Mouse (Mus musculus) forebrain, embryonic 15.5 days (tissue): Measurements from ENCODE around the gene Casp6. TPM values are rescaled to one million over a fixed set of nuclear protein-coding genes. Genes with fewer than 3 reads are reported as not detected.

Experiments
- ATAC-seq: fragments of 200-750 bp; cut with Nextera tagmentation; replicated peaks from 2 replicates; pipeline ENCODE4 v1.8.0; 2017; ENCODE audit warnings: mild to moderate bottlenecking, moderate TSS enrichment, moderate library complexity
- H3K27ac ChIP-seq: fragments of 300-500 bp; sonication (generic); replicated peaks from 2 replicates; pipeline ENCODE4 v1.5.1; 2015; ENCODE audit warnings: mild to moderate bottlenecking, inconsistent platforms
- H3K27me3 ChIP-seq: fragments of 300-500 bp; sonication (generic); 2 replicates; pipeline ENCODE4 v1.6.1; 2015; ENCODE audit warnings: inconsistent platforms
- H3K36me3 ChIP-seq: fragments of 300-500 bp; sonication (generic); 2 replicates; pipeline ENCODE4 v1.6.1; 2015; ENCODE audit warnings: mild to moderate bottlenecking, inconsistent platforms
- H3K4me1 ChIP-seq: fragments of 300-500 bp; sonication (generic); 2 replicates; pipeline ENCODE4 v1.6.1; 2015; ENCODE audit warnings: inconsistent platforms
- H3K4me2 ChIP-seq: fragments of 300-500 bp; sonication (generic); replicated peaks from 2 replicates; pipeline ENCODE4 v1.6.1; 2015; ENCODE audit warnings: mild to moderate bottlenecking, inconsistent platforms
- H3K4me3 ChIP-seq: fragments of 300-500 bp; sonication (generic); 2 replicates; pipeline ENCODE4 v1.5.1; 2015; ENCODE audit warnings: mild to moderate bottlenecking, inconsistent platforms
- H3K9ac ChIP-seq: fragments of 300-500 bp; sonication (generic); replicated peaks from 2 replicates; pipeline ENCODE4 v1.6.1; 2015; ENCODE audit warnings: mild to moderate bottlenecking, inconsistent platforms
- H3K9me3 ChIP-seq: fragments of 300-500 bp; sonication (generic); 2 replicates; pipeline ENCODE4 v1.6.1; 2016; ENCODE audit warnings: inconsistent platforms
- WGBS: fragments of 180-500 bp; shearing (Covaris S2); methylation state at CpG from one replicate; pipeline ENCODE4 v1.1.7; 2015; ENCODE audit warnings: mixed read lengths; 5-methylcytosine and 5-hydroxymethylcytosine counted together
- polyA plus RNA-seq: library from polyadenylated mRNA; unstranded; fragments of >200 nt; fragmentation: Nextera tagmentation; extraction: Ambion mirVana; gene quantifications from 2 replicates; pipeline ENCODE4 v1.2.1, GENCODE M21; 2015

The Casp6 gene
- polyA plus RNA-seq, 1 experiment from 2014 or later, result 33.4 TPM

- Histone ChIP-seq H3K9ac (no peak overlapping the region), H3K36me3 (no peaks in the 10 kb centered on the region), H3K4me2 (no peak overlapping the region), H3K27ac (no peak overlapping the region), H3K4me3 (no peak overlapping the region), H3K9me3 (no peaks in the 10 kb centered on the region), H3K27me3 (no peaks in the 10 kb centered on the region), H3K4me1 (no peaks in the 10 kb centered on the region)
- WGBS, result 77% methylated on average over 6 of the region's 6 CpGs
- no peak for ATAC-seq
Observed at GRCm38 (mm10) chr3:129930213-129930778, 29.1 kb downstream of the Casp6 start.

GRCm38 (mm10) chr3:129932443-129932842 is 31.2 kb downstream of the Casp6 start:
- Histone ChIP-seq H3K4me1 (peaks cover 3% of the 10 kb centered on the region), H3K9ac (no peak overlapping the region), H3K36me3 (no peaks in the 10 kb centered on the region), H3K4me2 (no peak overlapping the region), H3K27me3 (no peaks in the 10 kb centered on the region), H3K4me3 (no peak overlapping the region), H3K9me3 (no peaks in the 10 kb centered on the region), H3K27ac (no peak overlapping the region)
- 55% methylated on average over 4 of the region's 4 CpGs for WGBS
- ATAC-seq, result no peak

GRCm38 (mm10) chr3:129936561-129936960 is 35.3 kb downstream of the Casp6 start:
- WGBS, result 23% methylated on average over 9 of the region's 9 CpGs
- Histone ChIP-seq H3K4me2 (no peak overlapping the region), H3K9me3 (no peaks in the 10 kb centered on the region), H3K27ac (no peak overlapping the region), H3K4me3 (no peak overlapping the region), H3K36me3 (no peaks in the 10 kb centered on the region), H3K4me1 (peaks cover 3% of the 10 kb centered on the region), H3K9ac (no peak overlapping the region), H3K27me3 (no peaks in the 10 kb centered on the region)
- no peak for ATAC-seq

GRCm38 (mm10) chr3:129937848-129938247 is 36.6 kb downstream of the Casp6 start:
- 70% methylated on average over 3 of the region's 3 CpGs for WGBS
- ATAC-seq, result no peak
- Histone ChIP-seq H3K4me1 (peaks cover 3% of the 10 kb centered on the region), H3K27me3 (no peaks in the 10 kb centered on the region), H3K36me3 (no peaks in the 10 kb centered on the region), H3K9me3 (no peaks in the 10 kb centered on the region), H3K27ac (no peak overlapping the region), H3K9ac (no peak overlapping the region), H3K4me3 (no peak overlapping the region), H3K4me2 (no peak overlapping the region)

- H3K4me3 ChIP-seq, result no peak overlapping the region
- no peak for ATAC-seq
- H3K9me3 ChIP-seq, result no peaks in the 10 kb centered on the region
- 58% methylated on average over 7 of the region's 7 CpGs for WGBS
- H3K9ac ChIP-seq, result no peak overlapping the region
- no peak overlapping the region for H3K4me2 ChIP-seq
- H3K36me3 ChIP-seq, result no peaks in the 10 kb centered on the region
- H3K27ac ChIP-seq, result no peak overlapping the region
- peaks cover 3% of the 10 kb centered on the region for H3K4me1 ChIP-seq
- no peaks in the 10 kb centered on the region for H3K27me3 ChIP-seq
Observed at GRCm38 (mm10) chr3:129939058-129939457, 37.8 kb downstream of the Casp6 start.

GRCm38 (mm10) chr3:129940780-129941179 is 39.6 kb downstream of the Casp6 start:
- no peak overlapping the region for H3K4me3 ChIP-seq
- H3K4me2 ChIP-seq, result no peak overlapping the region
- WGBS, result 92% methylated on average over 2 of the region's 2 CpGs
- no peak for ATAC-seq
- peaks cover 3% of the 10 kb centered on the region for H3K4me1 ChIP-seq
- no peak overlapping the region for H3K27ac ChIP-seq
- H3K9ac ChIP-seq, result no peak overlapping the region
- H3K9me3 ChIP-seq, result no peaks in the 10 kb centered on the region
- H3K27me3 ChIP-seq, result no peaks in the 10 kb centered on the region
- no peaks in the 10 kb centered on the region for H3K36me3 ChIP-seq

- Histone ChIP-seq H3K27me3 (no peaks in the 10 kb centered on the region), H3K9ac (no peak overlapping the region), H3K36me3 (no peaks in the 10 kb centered on the region), H3K27ac (no peak overlapping the region), H3K4me2 (no peak overlapping the region), H3K9me3 (no peaks in the 10 kb centered on the region), H3K4me1 (peaks cover 3% of the 10 kb centered on the region), H3K4me3 (no peak overlapping the region)
- no peak for ATAC-seq
- WGBS, result 98% methylated on average over 1 of the region's 1 CpGs
Observed at GRCm38 (mm10) chr3:129941291-129941690, 40.1 kb downstream of the Casp6 start.

- no peak overlapping the region for H3K9ac ChIP-seq
- no peak overlapping the region for H3K4me2 ChIP-seq
- 90% methylated on average over 4 of the region's 4 CpGs for WGBS
- no peaks in the 10 kb centered on the region for H3K9me3 ChIP-seq
- no peaks in the 10 kb centered on the region for H3K4me1 ChIP-seq
- no peaks in the 10 kb centered on the region for H3K36me3 ChIP-seq
- no peak overlapping the region for H3K27ac ChIP-seq
- H3K4me3 ChIP-seq, result no peak overlapping the region
- ATAC-seq, result no peak
- no peaks in the 10 kb centered on the region for H3K27me3 ChIP-seq
Observed at GRCm38 (mm10) chr3:129943813-129944212, 42.6 kb downstream of the Casp6 start.

GRCm38 (mm10) chr3:129946217-129946914 is 45.1 kb downstream of the Casp6 start:
- Histone ChIP-seq H3K4me1 (no peaks in the 10 kb centered on the region), H3K27me3 (no peaks in the 10 kb centered on the region), H3K4me2 (no peak overlapping the region), H3K36me3 (no peaks in the 10 kb centered on the region), H3K9me3 (no peaks in the 10 kb centered on the region), H3K9ac (no peak overlapping the region), H3K27ac (no peak overlapping the region), H3K4me3 (no peak overlapping the region)
- WGBS, result 84% methylated on average over 5 of the region's 5 CpGs
- no peak for ATAC-seq

- Histone ChIP-seq H3K4me3 (no peak overlapping the region), H3K27me3 (no peaks in the 10 kb centered on the region), H3K4me1 (no peaks in the 10 kb centered on the region), H3K27ac (no peak overlapping the region), H3K36me3 (no peaks in the 10 kb centered on the region), H3K9me3 (no peaks in the 10 kb centered on the region), H3K9ac (no peak overlapping the region), H3K4me2 (no peak overlapping the region)
- ATAC-seq, result no peak
- WGBS, result 95% methylated on average over 5 of the region's 5 CpGs
Observed at GRCm38 (mm10) chr3:129948359-129948758, 47.1 kb downstream of the Casp6 start.

GRCm38 (mm10) chr3:129949158-129949773 is 48.0 kb downstream of the Casp6 start:
- H3K36me3 ChIP-seq, result no peaks in the 10 kb centered on the region
- no peak overlapping the region for H3K4me2 ChIP-seq
- H3K4me1 ChIP-seq, result no peaks in the 10 kb centered on the region
- no peak for ATAC-seq
- H3K27me3 ChIP-seq, result no peaks in the 10 kb centered on the region
- H3K27ac ChIP-seq, result no peak overlapping the region
- no peak overlapping the region for H3K9ac ChIP-seq
- no peak overlapping the region for H3K4me3 ChIP-seq
- 89% methylated on average over 5 of the region's 5 CpGs for WGBS
- no peaks in the 10 kb centered on the region for H3K9me3 ChIP-seq

GRCm38 (mm10) chr3:129953296-129953695 is 52.1 kb downstream of the Casp6 start:
- Histone ChIP-seq H3K4me1 (no peaks in the 10 kb centered on the region), H3K9me3 (no peaks in the 10 kb centered on the region), H3K36me3 (no peaks in the 10 kb centered on the region), H3K9ac (no peak overlapping the region), H3K4me3 (no peak overlapping the region), H3K4me2 (no peak overlapping the region), H3K27me3 (no peaks in the 10 kb centered on the region), H3K27ac (no peak overlapping the region)
- ATAC-seq, result no peak
- 91% methylated on average over 4 of the region's 4 CpGs for WGBS
